Mouse (Mus musculus): Measurements from ENCODE around the gene Cfap97d2. TPM values are rescaled to one million over a fixed set of nuclear protein-coding genes. Genes with fewer than 3 reads are reported as not detected.
"Not testable (repeated sequence)": the region's sequence is repeated elsewhere in the genome, so short reads cannot be mapped to it uniquely, and the experiment has no call there.

The Cfap97d2 gene
- polyA plus RNA-seq, 1 experiment: not detected

- peaks cover 10% of the 10 kb centered on the region for H3K4me1 ChIP-seq (ENCODE audit: control insufficient read depth, insufficient read depth, low read length)
- WGBS: 87% methylated on average over 4 of the region's 4 CpGs
- no peak overlapping the region for H3K4me3 ChIP-seq (ENCODE audit: insufficient read depth, low read depth, low read length)
- no peak overlapping the region for H3K27ac ChIP-seq (ENCODE audit: insufficient read depth, low read depth, low read length)
- no peak for TF ChIP-seq CTCF (IDR thresholded peaks at IDR 0.05; ENCODE audit: insufficient read depth, low read depth, low read length)
- no peak for TF ChIP-seq POLR2A (IDR thresholded peaks at IDR 0.05; ENCODE audit: insufficient read depth, low read depth, low read length)
Measured at GRCm38 (mm10) chr8:13704301-13704700, 1.4 kb upstream of the Cfap97d2 start.

GRCm38 (mm10) chr8:13706918-13707317 is 1.2 kb downstream of the Cfap97d2 start:
- H3K4me3 ChIP-seq (ENCODE audit: insufficient read depth, low read depth, low read length): no peak overlapping the region
- peaks cover 10% of the 10 kb centered on the region for H3K4me1 ChIP-seq (ENCODE audit: control insufficient read depth, insufficient read depth, low read length)
- TF ChIP-seq POLR2A (IDR thresholded peaks at IDR 0.05; ENCODE audit: insufficient read depth, low read depth, low read length) (no peak), CTCF (IDR thresholded peaks at IDR 0.05; ENCODE audit: insufficient read depth, low read depth, low read length) (no peak)
- WGBS: 91% methylated on average over 5 of the region's 5 CpGs
- H3K27ac ChIP-seq (ENCODE audit: insufficient read depth, low read depth, low read length): no peak overlapping the region

- 95% methylated on average over 5 of the region's 5 CpGs for WGBS
- Histone ChIP-seq H3K27ac (ENCODE audit: insufficient read depth, low read depth, low read length) (no peak overlapping the region), H3K4me3 (ENCODE audit: insufficient read depth, low read depth, low read length) (no peak overlapping the region), H3K4me1 (ENCODE audit: control insufficient read depth, insufficient read depth, low read length) (peaks cover 10% of the 10 kb centered on the region)
- TF ChIP-seq POLR2A (IDR thresholded peaks at IDR 0.05; ENCODE audit: insufficient read depth, low read depth, low read length) (no peak), CTCF (IDR thresholded peaks at IDR 0.05; ENCODE audit: insufficient read depth, low read depth, low read length) (no peak)
Measured at GRCm38 (mm10) chr8:13708514-13708913, 2.8 kb downstream of the Cfap97d2 start.

GRCm38 (mm10) chr8:13718980-13719379 is 13.3 kb downstream of the Cfap97d2 start:
- 96% methylated on average over 8 of the region's 8 CpGs for WGBS
- no peak overlapping the region for H3K4me3 ChIP-seq (ENCODE audit: insufficient read depth, low read depth, low read length)
- TF ChIP-seq CTCF (IDR thresholded peaks at IDR 0.05; ENCODE audit: insufficient read depth, low read depth, low read length) (no peak), POLR2A (IDR thresholded peaks at IDR 0.05; ENCODE audit: insufficient read depth, low read depth, low read length) (no peak)
- H3K27ac ChIP-seq (ENCODE audit: insufficient read depth, low read depth, low read length): no peak overlapping the region
- H3K4me1 ChIP-seq (ENCODE audit: control insufficient read depth, insufficient read depth, low read length): no peaks in the 10 kb centered on the region

- no peak overlapping the region for H3K4me3 ChIP-seq (ENCODE audit: insufficient read depth, low read depth, low read length)
- TF ChIP-seq CTCF (IDR thresholded peaks at IDR 0.05; ENCODE audit: insufficient read depth, low read depth, low read length): no peak
- no peak for TF ChIP-seq POLR2A (IDR thresholded peaks at IDR 0.05; ENCODE audit: insufficient read depth, low read depth, low read length)
- H3K27ac ChIP-seq (ENCODE audit: insufficient read depth, low read depth, low read length): no peak overlapping the region
- H3K4me1 ChIP-seq (ENCODE audit: control insufficient read depth, insufficient read depth, low read length): no peaks in the 10 kb centered on the region
Measured at GRCm38 (mm10) chr8:13725722-13726121, 20.0 kb downstream of the Cfap97d2 start.

GRCm38 (mm10) chr8:13727469-13728094 is 21.9 kb downstream of the Cfap97d2 start:
- WGBS: 48% methylated on average over 10 of the region's 10 CpGs
- TF ChIP-seq CTCF (IDR thresholded peaks at IDR 0.05; ENCODE audit: insufficient read depth, low read depth, low read length) (no peak), POLR2A (IDR thresholded peaks at IDR 0.05; ENCODE audit: insufficient read depth, low read depth, low read length) (no peak)
- peaks cover 2% of the 10 kb centered on the region; the same call in 1 of the 2 replicates for H3K4me1 ChIP-seq (ENCODE audit: control insufficient read depth, insufficient read depth, low read length)
- H3K4me3 ChIP-seq (ENCODE audit: insufficient read depth, low read depth, low read length): no peak overlapping the region
- no peak overlapping the region for H3K27ac ChIP-seq (ENCODE audit: insufficient read depth, low read depth, low read length)

GRCm38 (mm10) chr8:13740323-13740770 is 34.7 kb downstream of the Cfap97d2 start:
- 13% methylated on average over 6 of the region's 6 CpGs for WGBS
- no peak overlapping the region for H3K27ac ChIP-seq (ENCODE audit: insufficient read depth, low read depth, low read length)
- H3K4me1 ChIP-seq (ENCODE audit: control insufficient read depth, insufficient read depth, low read length): peaks cover 4% of the 10 kb centered on the region; the same call in 1 of the 2 replicates

GRCm38 (mm10) chr8:13740817-13741613 is 35.3 kb downstream of the Cfap97d2 start:
- 86% methylated on average over 7 of the region's 7 CpGs for WGBS
- H3K4me3 ChIP-seq (ENCODE audit: insufficient read depth, low read depth, low read length): no peak overlapping the region
- TF ChIP-seq CTCF (IDR thresholded peaks at IDR 0.05; ENCODE audit: insufficient read depth, low read depth, low read length): no peak
- no peak for TF ChIP-seq POLR2A (IDR thresholded peaks at IDR 0.05; ENCODE audit: insufficient read depth, low read depth, low read length)
- H3K4me1 ChIP-seq (ENCODE audit: control insufficient read depth, insufficient read depth, low read length): peaks cover 4% of the 10 kb centered on the region; the same call in 1 of the 2 replicates
- no peak overlapping the region for H3K27ac ChIP-seq (ENCODE audit: insufficient read depth, low read depth, low read length)

More at GRCm38 (mm10) chr8:13740323-13740770, 34.7 kb downstream of the Cfap97d2 start:
- TF ChIP-seq CTCF (IDR thresholded peaks at IDR 0.05; ENCODE audit: insufficient read depth, low read depth, low read length) (no peak), POLR2A (IDR thresholded peaks at IDR 0.05; ENCODE audit: insufficient read depth, low read depth, low read length) (no peak)
- no peak overlapping the region for H3K4me3 ChIP-seq (ENCODE audit: insufficient read depth, low read depth, low read length)

- peaks cover 11% of the 10 kb centered on the region for H3K4me1 ChIP-seq (ENCODE audit: control insufficient read depth, insufficient read depth, low read length)
- H3K27ac ChIP-seq (ENCODE audit: insufficient read depth, low read depth, low read length); H3K4me3 ChIP-seq (ENCODE audit: insufficient read depth, low read depth, low read length): not testable (repeated sequence)
- 97% methylated on average over 6 of the region's 6 CpGs for whole genome bisulfite sequencing
Measured at GRCm38 (mm10) chr8:13746212-13746611, 40.5 kb downstream of the Cfap97d2 start.

Measured in olfactory bulb, adult 2 months (tissue).